Mouse (Mus musculus) heart, adult 9 months (tissue): Measurements from ENCODE around the gene Csnk1g2.

Source experiments
- DNase-seq, 2 experiments: peaks; one replicate each; pipeline ENCODE4 v3.0.0; 2022; ENCODE audit warnings: low spot score in 2 of 2

The Csnk1g2 gene

GRCm38 (mm10) chr10:80622661-80623456 lies at the start of gene Csnk1g2:
Gene Csnk1g2, plus strand, starts transcription at chr10:80622838.
- peak in 1 of 2 experiments; percentile 72 for DNase-seq

GRCm38 (mm10) chr10:80573944-80574343 lies 48.7 kb upstream of the Csnk1g2 start:
- no peak for DNase-seq

- DNase-seq = no peak
Observed at GRCm38 (mm10) chr10:80574896-80575295, 47.7 kb upstream of the Csnk1g2 start.

GRCm38 (mm10) chr10:80575925-80576324 lies 46.7 kb upstream of the Csnk1g2 start:
- DNase-seq = no peak

GRCm38 (mm10) chr10:80576351-80577194 lies 46.1 kb upstream of the Csnk1g2 start:
- peak; percentile 42 to 49 for DNase-seq

GRCm38 (mm10) chr10:80577195-80578130 lies 45.2 kb upstream of the Csnk1g2 start, which contains the start of gene Klf16:
Gene Klf16, minus strand, starts transcription at chr10:80577321.
- DNase-seq = peak; percentile 96 to 98

GRCm38 (mm10) chr10:80578131-80578750 lies 44.4 kb upstream of the Csnk1g2 start:
- peak; percentile 85 to 86 for DNase-seq

GRCm38 (mm10) chr10:80578911-80579310 lies 43.7 kb upstream of the Csnk1g2 start:
- peak; percentile 50 to 53 for DNase-seq

- no peak for DNase-seq
Observed at GRCm38 (mm10) chr10:80583047-80583446, 39.6 kb upstream of the Csnk1g2 start.

- DNase-seq = no peak
Observed at GRCm38 (mm10) chr10:80584045-80584488, 38.6 kb upstream of the Csnk1g2 start.

- no peak for DNase-seq
Observed at GRCm38 (mm10) chr10:80584642-80585552, 37.7 kb upstream of the Csnk1g2 start.

GRCm38 (mm10) chr10:80585581-80585980 lies 37.1 kb upstream of the Csnk1g2 start:
- DNase-seq = no peak

GRCm38 (mm10) chr10:80586407-80587304 lies 36.0 kb upstream of the Csnk1g2 start:
- DNase-seq = no peak

GRCm38 (mm10) chr10:80587305-80587657 lies 35.4 kb upstream of the Csnk1g2 start:
- peak; percentile 67 to 85 for DNase-seq

GRCm38 (mm10) chr10:80589127-80589878 lies 33.3 kb upstream of the Csnk1g2 start:
- no peak for DNase-seq

- DNase-seq = peak; percentile 95 to 96
Observed at GRCm38 (mm10) chr10:80589879-80590854, 32.5 kb upstream of the Csnk1g2 start, which contains the start of gene Abhd17a. Gene Abhd17a, minus strand, starts transcription at chr10:80590341.

GRCm38 (mm10) chr10:80596318-80596717 lies 26.3 kb upstream of the Csnk1g2 start:
- no peak for DNase-seq
